Mouse (Mus musculus) midbrain, embryonic 15.5 days (tissue): ENCODE measurements around the gene Eif4e3. TPM values are rescaled to one million over a fixed set of nuclear protein-coding genes. Genes with fewer than 3 reads are reported as not detected.

ENCODE experiments used
- ATAC-seq: fragments of 200-750 bp; cut with Nextera tagmentation; replicated peaks from 2 replicates; pipeline ENCODE4 v1.8.0; 2017; ENCODE audit warnings: moderate TSS enrichment
- H3K27ac ChIP-seq: fragments of 300-500 bp; sonication (generic); 2 replicates; pipeline ENCODE4 v1.5.1; 2015; ENCODE audit warnings: mild to moderate bottlenecking, inconsistent platforms
- H3K27me3 ChIP-seq: fragments of 300-500 bp; sonication (generic); replicated peaks from 2 replicates; pipeline ENCODE4 v1.6.1; 2015; ENCODE audit warnings: inconsistent platforms
- H3K36me3 ChIP-seq: fragments of 300-500 bp; sonication (generic); replicated peaks from 2 replicates; pipeline ENCODE4 v1.6.1; 2015; ENCODE audit warnings: inconsistent platforms
- H3K4me1 ChIP-seq: fragments of 300-500 bp; sonication (generic); 2 replicates; pipeline ENCODE4 v1.6.1; 2015; ENCODE audit warnings: inconsistent platforms
- H3K4me2 ChIP-seq: fragments of 300-500 bp; sonication (generic); 2 replicates; pipeline ENCODE4 v1.6.1; 2015; ENCODE audit warnings: inconsistent platforms, mild to moderate bottlenecking, moderate library complexity
- H3K4me3 ChIP-seq: fragments of 300-500 bp; sonication (generic); 2 replicates; pipeline ENCODE4 v1.5.1; 2015; ENCODE audit warnings: mild to moderate bottlenecking, inconsistent platforms
- H3K9ac ChIP-seq: fragments of 300-500 bp; sonication (generic); 2 replicates; pipeline ENCODE4 v1.6.1; 2015; ENCODE audit warnings: mild to moderate bottlenecking, inconsistent platforms
- H3K9me3 ChIP-seq: fragments of 300-500 bp; sonication (generic); 2 replicates; pipeline ENCODE4 v1.6.1; 2016; ENCODE audit warnings: inconsistent platforms
- WGBS: fragments of 180-500 bp; shearing (Covaris S2); methylation state at CpG from one replicate; pipeline ENCODE4 v1.1.7; 2015; ENCODE audit warnings: mixed read lengths; 5-methylcytosine and 5-hydroxymethylcytosine counted together
- polyA plus RNA-seq: library from polyadenylated mRNA; unstranded; fragments of >200 nt; fragmentation: Nextera tagmentation; extraction: Ambion mirVana; gene quantifications from 2 replicates; pipeline ENCODE4 v1.2.1, GENCODE M21; 2015

Eif4e3 gene
- polyA plus RNA-seq = 8.6 TPM in 2 replicates

GRCm38 (mm10) chr6:99666318-99667171 is at the start of gene Eif4e3, which contains the start of gene Gm20696:
TSS of gene Eif4e3 (minus strand) at chr6:99666771.
TSS of gene Gm20696 (minus strand) at chr6:99666797.
- Histone ChIP-seq H3K27me3 (no peaks in the 10 kb centered on the region; the same call in 1 of the 2 replicates), H3K9ac (peak within 1 kb of the TSS; percentile 70), H3K36me3 (no peaks in the 10 kb centered on the region), H3K4me2 (peak within 1 kb of the TSS; percentile 80), H3K4me1 (peaks cover 57% of the 10 kb centered on the region), H3K9me3 (no peaks in the 10 kb centered on the region), H3K4me3 (peak within 1 kb of the TSS; percentile 67), H3K27ac (peak within 1 kb of the TSS; percentile 70)
- WGBS = under 1% methylated on average over 72 of the region's 75 CpGs
- ATAC-seq = peak; percentile 32

- H3K4me2 ChIP-seq = no peak overlapping the region
- no peak overlapping the region for H3K4me3 ChIP-seq
- ATAC-seq = no peak
- H3K27me3 ChIP-seq = no peaks in the 10 kb centered on the region
- H3K9ac ChIP-seq = no peak overlapping the region
- WGBS = 79% methylated on average over 5 of the region's 6 CpGs
- no peaks in the 10 kb centered on the region for H3K9me3 ChIP-seq
- H3K4me1 ChIP-seq = no peaks in the 10 kb centered on the region
- no peak overlapping the region for H3K27ac ChIP-seq
- H3K36me3 ChIP-seq = no peaks in the 10 kb centered on the region
These were observed 49.3 kb upstream of the Eif4e3 start for GRCm38 (mm10) chr6:99715913-99716312.

GRCm38 (mm10) chr6:99715191-99715590 is 48.6 kb upstream of the Eif4e3 start:
- Histone ChIP-seq H3K9me3 (no peaks in the 10 kb centered on the region), H3K4me3 (no peak overlapping the region), H3K4me1 (no peaks in the 10 kb centered on the region), H3K4me2 (no peak overlapping the region), H3K9ac (no peak overlapping the region), H3K27me3 (no peaks in the 10 kb centered on the region), H3K36me3 (no peaks in the 10 kb centered on the region), H3K27ac (no peak overlapping the region)
- no peak for ATAC-seq
- WGBS = 63% methylated on average over 6 of the region's 6 CpGs

- 56% methylated on average over 5 of the region's 5 CpGs for WGBS
- H3K9me3 ChIP-seq = no peaks in the 10 kb centered on the region
- H3K4me2 ChIP-seq = no peak overlapping the region
- no peak for ATAC-seq
- H3K27me3 ChIP-seq = no peaks in the 10 kb centered on the region
- H3K9ac ChIP-seq = no peak overlapping the region
- H3K4me1 ChIP-seq = no peaks in the 10 kb centered on the region
- H3K27ac ChIP-seq = no peak overlapping the region
- H3K4me3 ChIP-seq = no peak overlapping the region
- no peaks in the 10 kb centered on the region for H3K36me3 ChIP-seq
These were observed 46.7 kb upstream of the Eif4e3 start for GRCm38 (mm10) chr6:99713256-99713655.

GRCm38 (mm10) chr6:99711576-99712101 is 45.1 kb upstream of the Eif4e3 start:
- no peak overlapping the region for H3K4me2 ChIP-seq
- no peaks in the 10 kb centered on the region for H3K4me1 ChIP-seq
- no peak overlapping the region for H3K27ac ChIP-seq
- WGBS = 80% methylated on average over 11 of the region's 11 CpGs
- H3K27me3 ChIP-seq = no peaks in the 10 kb centered on the region
- no peaks in the 10 kb centered on the region for H3K9me3 ChIP-seq
- ATAC-seq = no peak
- no peaks in the 10 kb centered on the region for H3K36me3 ChIP-seq
- H3K9ac ChIP-seq = no peak overlapping the region
- no peak overlapping the region for H3K4me3 ChIP-seq

GRCm38 (mm10) chr6:99700484-99700883 is 33.9 kb upstream of the Eif4e3 start:
- H3K36me3 ChIP-seq = no peaks in the 10 kb centered on the region
- no peak overlapping the region for H3K4me3 ChIP-seq
- H3K9ac ChIP-seq = no peak overlapping the region
- no peak overlapping the region for H3K27ac ChIP-seq
- no peaks in the 10 kb centered on the region for H3K9me3 ChIP-seq
- H3K27me3 ChIP-seq = no peaks in the 10 kb centered on the region
- H3K4me2 ChIP-seq = no peak overlapping the region
- 66% methylated on average over 3 of the region's 3 CpGs for WGBS
- no peak for ATAC-seq
- peaks cover 8% of the 10 kb centered on the region; the same call in 1 of the 2 replicates for H3K4me1 ChIP-seq

GRCm38 (mm10) chr6:99692916-99693841 is 26.6 kb upstream of the Eif4e3 start:
- under 1% methylated on average over 110 of the region's 110 CpGs for WGBS
- Histone ChIP-seq H3K27me3 (peaks cover 8% of the 10 kb centered on the region; the same call in 1 of the 2 replicates), H3K4me2 (peak overlapping the region; percentile 88), H3K36me3 (no peaks in the 10 kb centered on the region), H3K4me1 (peaks cover 35% of the 10 kb centered on the region), H3K9ac (peak overlapping the region; percentile 71), H3K9me3 (no peaks in the 10 kb centered on the region), H3K4me3 (peak overlapping the region; percentile 85), H3K27ac (peak overlapping the region; percentile 95)
- ATAC-seq = peak; percentile 57

GRCm38 (mm10) chr6:99692206-99692915 is 25.8 kb upstream of the Eif4e3 start, which contains the start of gene Gpr27:
TSS of gene Gpr27 (plus strand) at chr6:99692679.
- peak; percentile 89 for ATAC-seq
- Histone ChIP-seq H3K27me3 (peaks cover 8% of the 10 kb centered on the region; the same call in 1 of the 2 replicates), H3K27ac (peak within 1 kb of the TSS; percentile 95), H3K4me3 (peak within 1 kb of the TSS; percentile 85), H3K9ac (peak within 1 kb of the TSS; percentile 71), H3K36me3 (no peaks in the 10 kb centered on the region), H3K9me3 (no peaks in the 10 kb centered on the region), H3K4me2 (peak within 1 kb of the TSS; percentile 88), H3K4me1 (peaks cover 35% of the 10 kb centered on the region)
- under 1% methylated on average over 94 of the region's 112 CpGs for WGBS

- H3K36me3 ChIP-seq = no peaks in the 10 kb centered on the region
- WGBS = 6% methylated on average over 25 of the region's 25 CpGs
- H3K9ac ChIP-seq = peak overlapping the region; percentile 71
- H3K9me3 ChIP-seq = no peaks in the 10 kb centered on the region
- peak overlapping the region; percentile 95 for H3K27ac ChIP-seq
- peaks cover 8% of the 10 kb centered on the region; the same call in 1 of the 2 replicates for H3K27me3 ChIP-seq
- H3K4me1 ChIP-seq = peaks cover 35% of the 10 kb centered on the region
- ATAC-seq = peak; percentile 34; the same call in 1 of the 2 replicates
- H3K4me2 ChIP-seq = peak overlapping the region; percentile 88
- peak overlapping the region; percentile 85 for H3K4me3 ChIP-seq
These were observed 25.2 kb upstream of the Eif4e3 start for GRCm38 (mm10) chr6:99691666-99692205.

- no peak overlapping the region for H3K4me2 ChIP-seq
- no peak overlapping the region for H3K27ac ChIP-seq
- ATAC-seq = no peak
- no peak overlapping the region for H3K4me3 ChIP-seq
- no peaks in the 10 kb centered on the region for H3K36me3 ChIP-seq
- H3K27me3 ChIP-seq = peaks cover 5% of the 10 kb centered on the region; the same call in 1 of the 2 replicates
- WGBS = 86% methylated on average over 6 of the region's 6 CpGs
- no peaks in the 10 kb centered on the region for H3K9me3 ChIP-seq
- H3K9ac ChIP-seq = no peak overlapping the region
- H3K4me1 ChIP-seq = peaks cover 12% of the 10 kb centered on the region
These were observed 21.9 kb upstream of the Eif4e3 start for GRCm38 (mm10) chr6:99688513-99688912.

- Histone ChIP-seq H3K4me1 (no peaks in the 10 kb centered on the region), H3K36me3 (no peaks in the 10 kb centered on the region), H3K4me3 (no peak overlapping the region), H3K9me3 (no peaks in the 10 kb centered on the region), H3K27me3 (no peaks in the 10 kb centered on the region), H3K9ac (no peak overlapping the region), H3K27ac (no peak overlapping the region), H3K4me2 (no peak overlapping the region)
- 55% methylated on average over 5 of the region's 5 CpGs for WGBS
- no peak for ATAC-seq
These were observed 18.3 kb upstream of the Eif4e3 start for GRCm38 (mm10) chr6:99684899-99685298.
